Mouse (Mus musculus) forebrain, embryonic 10.5 days (tissue): ENCODE measurements around the gene Stra6. TPM values are rescaled to one million over a fixed set of nuclear protein-coding genes. Genes with fewer than 3 reads are reported as not detected.

Experiments used
- DNase-seq: peaks from one replicate; pipeline ENCODE4 v3.0.0-alpha.2; 2017; ENCODE audit warnings: low spot score; ENCODE audit errors: extremely low spot score
- H3K27ac ChIP-seq: fragments of 300-500 bp; sonication (generic); 2 replicates; pipeline ENCODE4 v1.5.1; 2016; ENCODE audit warnings: mild to moderate bottlenecking
- H3K27me3 ChIP-seq: fragments of 300-500 bp; sonication (generic); 2 replicates; pipeline ENCODE4 v1.6.1; 2016; ENCODE audit warnings: mild to moderate bottlenecking; ENCODE audit not compliant: poor library complexity, severe bottlenecking
- H3K36me3 ChIP-seq: fragments of 300-500 bp; sonication (generic); replicated peaks from 2 replicates; pipeline ENCODE4 v1.6.1; 2016; ENCODE audit warnings: mild to moderate bottlenecking, moderate library complexity
- H3K4me1 ChIP-seq: fragments of 300-500 bp; sonication (generic); 2 replicates; pipeline ENCODE4 v1.6.1; 2016
- H3K4me3 ChIP-seq: fragments of 300-500 bp; sonication (generic); 2 replicates; pipeline ENCODE4 v1.5.1; 2016; ENCODE audit warnings: mild to moderate bottlenecking, moderate library complexity
- H3K9me3 ChIP-seq: fragments of 300-500 bp; sonication (generic); 2 replicates; pipeline ENCODE4 v1.6.1; 2016; ENCODE audit warnings: mild to moderate bottlenecking, moderate library complexity
- WGBS: fragments of 180-500 bp; shearing (Covaris S2); methylation state at CpG from one replicate; pipeline ENCODE4 v1.1.7; 2016; 5-methylcytosine and 5-hydroxymethylcytosine counted together
- polyA plus RNA-seq: library from polyadenylated mRNA; unstranded; fragments of >200 nt; fragmentation: Nextera tagmentation; extraction: Ambion mirVana; gene quantifications from 2 replicates; pipeline ENCODE4 v1.2.1, GENCODE M21; 2016

The Stra6 gene
- polyA plus RNA-seq, 1 experiment from 2014 or later = 33.0 TPM

DNA sequence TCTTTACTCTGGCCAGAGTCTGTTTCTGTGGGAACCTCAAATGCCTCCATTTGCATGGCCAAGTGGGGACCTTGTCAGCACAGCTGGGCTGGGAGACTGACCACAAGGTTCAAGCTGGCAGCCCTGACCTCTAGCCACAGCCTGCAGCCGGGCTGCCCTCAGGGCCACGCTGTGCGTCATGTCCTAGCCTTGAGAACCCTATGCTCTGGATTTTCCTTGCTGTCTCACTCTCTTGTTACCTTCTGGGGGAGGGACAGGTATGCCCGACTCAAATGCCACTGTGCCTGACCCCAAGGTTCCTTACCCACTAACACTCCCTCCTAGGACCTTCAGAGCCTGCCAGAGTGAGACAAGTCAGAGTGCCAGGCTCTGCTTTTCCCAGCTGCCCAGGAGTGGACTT, 26.6 kb upstream of the Stra6 start:
- WGBS = 86% methylated on average over 4 of the region's 4 CpGs

DNA sequence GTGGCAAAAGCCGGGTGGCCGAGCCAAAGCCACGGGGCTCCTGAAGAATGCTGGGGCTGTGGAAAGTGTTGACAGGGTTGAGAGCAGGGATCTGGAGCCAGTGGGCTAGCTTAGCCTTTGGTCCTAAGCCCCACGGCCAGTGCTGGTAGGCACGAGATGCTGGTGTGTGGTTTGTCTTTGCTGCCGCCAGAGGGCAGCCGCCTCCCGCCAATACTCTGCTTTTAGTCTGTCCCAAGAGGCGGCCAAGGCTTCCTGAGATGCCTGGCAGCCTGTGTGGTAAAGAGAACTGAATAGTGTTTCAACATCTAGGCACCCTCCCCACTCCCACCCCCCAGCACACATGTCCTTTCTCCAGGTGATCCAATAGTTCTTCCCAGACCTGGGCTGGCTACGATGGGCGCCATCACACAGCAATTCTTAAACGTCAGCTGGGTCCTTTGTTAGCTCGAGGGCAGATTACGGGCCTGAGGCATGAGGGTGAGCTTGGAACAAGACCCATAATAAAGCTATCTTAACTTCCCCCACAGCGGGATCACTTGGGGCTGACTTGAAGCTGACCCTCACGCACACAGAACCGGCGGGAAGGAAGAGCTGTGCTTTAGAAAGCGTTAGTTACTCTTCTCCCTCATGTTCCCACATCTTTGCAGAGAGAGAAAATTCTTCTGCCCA, 25.0 kb upstream of the Stra6 start:
- no peak overlapping the region for H3K4me3 ChIP-seq
- peak overlapping the region; percentile 85 for H3K27ac ChIP-seq
- peaks cover 59% of the 10 kb centered on the region for H3K4me1 ChIP-seq
- DNase-seq = peak; percentile 82
- H3K9me3 ChIP-seq = no peaks in the 10 kb centered on the region
- peaks cover 56% of the 10 kb centered on the region for H3K27me3 ChIP-seq
- no peaks in the 10 kb centered on the region for H3K36me3 ChIP-seq
- WGBS = 26% methylated on average over 19 of the region's 19 CpGs

More for the DNA sequence above, 26.6 kb upstream of the Stra6 start:
- no peak for DNase-seq
- Histone ChIP-seq H3K36me3 (no peaks in the 10 kb centered on the region), H3K4me1 (peaks cover 42% of the 10 kb centered on the region), H3K27me3 (peaks cover 47% of the 10 kb centered on the region), H3K9me3 (no peaks in the 10 kb centered on the region), H3K27ac (peak overlapping the region; percentile 53; the same call in 1 of the 2 replicates), H3K4me3 (no peak overlapping the region)

DNA sequence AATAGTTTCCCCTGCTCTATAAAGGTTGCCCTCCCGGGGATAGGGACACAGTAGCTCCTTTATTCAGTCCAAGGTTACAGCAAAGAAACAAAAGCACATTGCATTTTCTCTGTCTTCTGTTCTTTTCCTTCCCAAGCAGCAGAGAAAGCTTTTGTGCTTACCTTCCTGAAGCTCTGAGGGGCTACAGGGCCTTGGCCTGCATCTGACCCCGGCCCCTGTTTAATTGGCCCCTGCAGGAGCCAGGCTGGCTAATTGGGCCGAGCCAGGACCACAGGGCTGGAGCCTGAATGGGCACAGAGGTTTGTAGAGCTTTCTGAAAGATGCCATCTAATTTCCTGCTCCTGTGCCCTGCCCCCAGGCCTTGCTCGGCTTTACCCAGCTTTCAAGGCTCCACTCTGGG, 22.6 kb upstream of the Stra6 start:
- H3K27me3 ChIP-seq = peaks cover 70% of the 10 kb centered on the region

DNA sequence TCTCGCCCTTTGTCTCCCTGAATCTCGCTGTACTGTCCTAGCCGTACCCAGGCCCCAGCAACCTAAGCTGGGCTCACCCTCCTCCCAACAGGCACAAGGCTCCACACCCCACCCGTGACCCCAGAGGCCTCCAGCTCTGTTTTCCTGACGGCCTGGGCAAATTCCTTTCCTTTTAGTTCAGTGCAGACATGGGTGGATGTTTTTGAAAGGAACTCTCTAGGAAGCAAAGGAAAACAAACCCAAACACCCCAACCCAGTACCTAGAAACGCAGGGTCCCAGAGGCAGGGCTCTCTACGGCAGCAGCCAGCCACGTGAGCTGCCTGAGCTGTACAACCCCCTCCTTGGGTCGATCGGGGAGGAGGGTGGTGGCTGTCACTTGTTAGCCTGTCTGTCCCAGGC, 21.2 kb upstream of the Stra6 start:
- Histone ChIP-seq H3K4me3 (no peak overlapping the region), H3K27me3 (peaks cover 70% of the 10 kb centered on the region), H3K36me3 (no peaks in the 10 kb centered on the region), H3K4me1 (peaks cover 96% of the 10 kb centered on the region), H3K27ac (peak overlapping the region; percentile 85), H3K9me3 (no peaks in the 10 kb centered on the region)
- WGBS = 14% methylated on average over 10 of the region's 10 CpGs
- peak; percentile 44 for DNase-seq

More for the DNA sequence above, 22.6 kb upstream of the Stra6 start:
- Histone ChIP-seq H3K4me3 (peak overlapping the region; percentile 5; the same call in 1 of the 2 replicates), H3K4me1 (peaks cover 82% of the 10 kb centered on the region), H3K27ac (peak overlapping the region; percentile 85), H3K36me3 (no peaks in the 10 kb centered on the region), H3K9me3 (no peaks in the 10 kb centered on the region)
- peak; percentile 79 for DNase-seq
- 9% methylated on average over 4 of the region's 4 CpGs for WGBS

DNA sequence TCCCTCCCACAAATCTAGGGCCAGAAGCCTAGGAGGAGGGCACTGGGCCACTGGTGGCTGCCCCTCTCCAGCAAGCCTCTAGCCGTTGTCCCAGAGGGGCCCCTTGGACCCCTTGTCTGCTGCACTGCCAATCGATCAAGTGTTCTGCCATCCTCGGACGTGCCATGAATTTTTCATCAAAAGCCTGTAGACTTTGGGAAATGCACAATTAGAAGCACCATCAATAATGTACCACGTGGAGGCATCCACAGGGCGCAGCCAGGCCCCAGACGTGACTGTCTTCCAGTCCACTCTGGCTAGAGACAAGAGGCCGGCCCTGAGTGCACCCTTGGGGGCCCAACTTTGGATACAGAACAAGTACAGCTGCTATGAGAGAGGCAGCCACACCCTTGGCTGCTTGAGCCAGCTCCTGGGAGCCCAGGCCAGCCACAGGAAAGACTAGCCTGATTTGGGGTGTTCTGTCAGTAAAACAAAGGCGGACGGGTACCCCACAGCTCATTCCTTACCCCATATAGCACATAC, 20.0 kb upstream of the Stra6 start:
- DNase-seq = no peak
- H3K27ac ChIP-seq = peak overlapping the region; percentile 85
- H3K36me3 ChIP-seq = no peaks in the 10 kb centered on the region
- H3K4me3 ChIP-seq = no peak overlapping the region
- H3K9me3 ChIP-seq = no peaks in the 10 kb centered on the region
- peaks cover 100% of the 10 kb centered on the region for H3K4me1 ChIP-seq
- peaks cover 68% of the 10 kb centered on the region for H3K27me3 ChIP-seq
- 88% methylated on average over 10 of the region's 10 CpGs for WGBS

DNA sequence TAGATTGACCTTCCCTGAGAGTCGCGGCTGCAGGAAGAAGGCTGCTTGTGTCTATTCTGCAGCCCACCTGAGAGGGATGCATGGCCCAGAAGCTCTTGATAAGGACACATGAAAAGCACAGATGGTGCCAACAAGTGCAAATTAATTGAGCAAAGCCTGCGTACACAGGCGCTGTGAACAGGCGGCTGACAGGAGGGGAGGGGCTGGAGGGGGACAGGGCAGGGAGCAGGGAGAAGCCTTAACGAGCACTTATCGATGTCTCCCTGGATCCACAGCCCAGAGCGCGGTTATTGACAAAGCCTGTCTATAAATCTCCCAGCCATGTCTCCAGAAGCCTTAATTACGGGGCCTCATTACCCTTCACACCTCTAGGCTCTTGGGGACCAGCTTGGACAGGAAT, 18.8 kb upstream of the Stra6 start:
- Histone ChIP-seq H3K36me3 (no peaks in the 10 kb centered on the region), H3K4me3 (no peak overlapping the region; the same call in 1 of the 2 replicates), H3K4me1 (peaks cover 100% of the 10 kb centered on the region), H3K9me3 (no peaks in the 10 kb centered on the region), H3K27me3 (peaks cover 65% of the 10 kb centered on the region), H3K27ac (peak overlapping the region; percentile 85)
- WGBS = 22% methylated on average over 10 of the region's 10 CpGs
- DNase-seq = peak; percentile 37

DNA sequence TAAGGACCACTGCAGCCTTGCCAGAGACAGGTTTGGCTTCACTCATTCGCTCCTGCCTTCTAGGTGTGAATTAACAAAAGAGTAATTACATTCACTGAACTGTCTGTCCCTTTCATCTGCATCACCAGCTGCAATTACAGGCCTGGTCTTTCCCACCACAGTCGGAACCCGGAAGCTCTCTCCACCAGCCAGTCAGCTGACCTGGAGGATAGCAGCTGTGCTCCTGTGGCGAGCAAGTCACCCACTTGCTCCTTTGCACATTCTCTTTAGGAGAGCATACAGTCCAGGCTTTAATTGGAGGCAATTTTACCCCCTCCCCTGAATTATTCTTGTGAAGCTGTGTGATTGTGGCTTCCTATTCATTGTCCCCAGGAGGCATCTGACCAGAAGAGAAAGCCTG, 17.9 kb upstream of the Stra6 start:
- 22% methylated on average over 4 of the region's 4 CpGs for WGBS
- H3K27ac ChIP-seq = peak overlapping the region; percentile 85
- no peak for DNase-seq
- H3K4me1 ChIP-seq = peaks cover 97% of the 10 kb centered on the region
- H3K27me3 ChIP-seq = peaks cover 70% of the 10 kb centered on the region
- no peak overlapping the region for H3K4me3 ChIP-seq
- no peaks in the 10 kb centered on the region for H3K9me3 ChIP-seq
- no peaks in the 10 kb centered on the region for H3K36me3 ChIP-seq

DNA sequence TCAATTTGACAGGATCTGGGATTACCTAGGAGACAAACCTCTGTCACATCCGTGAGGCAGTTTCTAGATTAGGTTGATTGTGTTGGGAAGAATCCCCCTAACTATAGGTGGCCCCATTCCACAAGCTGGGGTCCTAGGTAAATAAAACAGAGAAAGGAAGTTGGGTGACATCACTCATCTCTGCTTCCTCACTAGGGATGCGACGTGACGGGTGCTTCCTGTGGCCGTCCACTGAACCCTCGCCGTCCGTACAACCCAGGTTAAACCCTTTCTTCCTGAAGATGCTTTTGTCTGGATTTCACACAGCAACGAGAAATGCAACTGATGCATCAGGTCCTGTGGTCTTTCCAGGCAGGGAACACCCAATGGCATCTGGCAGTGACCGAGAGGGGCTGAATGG, 16.5 kb upstream of the Stra6 start:
- H3K36me3 ChIP-seq = no peaks in the 10 kb centered on the region
- no peak for DNase-seq
- peaks cover 84% of the 10 kb centered on the region for H3K27me3 ChIP-seq
- H3K4me1 ChIP-seq = peaks cover 95% of the 10 kb centered on the region
- no peak overlapping the region for H3K4me3 ChIP-seq
- 86% methylated on average over 10 of the region's 10 CpGs for WGBS
- peak overlapping the region; percentile 85 for H3K27ac ChIP-seq
- no peaks in the 10 kb centered on the region for H3K9me3 ChIP-seq

DNA sequence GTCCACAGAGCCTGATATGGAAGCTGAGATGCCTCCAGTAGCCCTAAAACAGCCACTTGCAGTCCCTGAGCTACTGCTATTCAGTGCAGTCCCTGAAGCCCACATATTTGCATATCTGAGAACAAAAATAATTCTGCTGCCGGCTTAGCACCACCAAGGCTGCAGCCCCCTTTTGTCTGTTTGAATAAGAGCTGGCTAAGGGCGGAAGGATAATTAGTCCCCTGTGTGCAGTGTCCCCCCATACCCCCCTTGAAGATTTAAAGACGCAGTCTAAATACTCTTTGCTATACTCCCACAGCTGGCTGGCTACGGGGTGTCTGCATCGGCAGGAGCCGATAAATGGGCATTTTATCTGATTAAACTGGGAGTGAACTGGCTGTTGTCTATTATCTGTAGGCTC, 15.0 kb upstream of the Stra6 start:
- Histone ChIP-seq H3K9me3 (no peaks in the 10 kb centered on the region), H3K36me3 (no peaks in the 10 kb centered on the region), H3K27ac (peak overlapping the region; percentile 85), H3K4me1 (peaks cover 95% of the 10 kb centered on the region), H3K4me3 (peak overlapping the region; percentile 27), H3K27me3 (peaks cover 90% of the 10 kb centered on the region)
- peak; percentile 48 for DNase-seq
- WGBS = 6% methylated on average over 6 of the region's 6 CpGs

DNA sequence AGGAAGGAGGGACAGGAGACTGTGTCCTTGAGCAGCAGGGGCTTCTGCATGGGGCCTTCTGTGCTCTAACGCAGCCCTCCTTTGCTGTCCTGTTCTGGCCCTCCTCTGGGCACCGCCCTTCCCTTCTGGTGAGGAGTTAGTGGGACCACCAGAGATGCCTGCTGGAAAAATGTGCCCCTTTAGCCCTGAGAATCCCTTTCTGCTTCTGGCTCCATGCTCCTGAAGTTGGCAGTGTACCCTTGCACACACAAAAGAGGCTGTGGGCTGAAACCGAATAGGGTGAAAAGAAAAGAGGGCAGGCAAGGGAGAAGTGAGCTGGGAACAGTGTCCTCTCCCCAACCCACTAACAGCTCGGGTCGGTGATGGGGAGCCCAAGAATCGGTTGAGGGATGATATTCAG, 14.4 kb upstream of the Stra6 start:
- WGBS = 38% methylated on average over 6 of the region's 6 CpGs
- H3K4me1 ChIP-seq = peaks cover 95% of the 10 kb centered on the region
- DNase-seq = peak; percentile 27
- no peaks in the 10 kb centered on the region for H3K36me3 ChIP-seq
- H3K27ac ChIP-seq = peak overlapping the region; percentile 85
- peak overlapping the region; percentile 27 for H3K4me3 ChIP-seq
- peaks cover 87% of the 10 kb centered on the region for H3K27me3 ChIP-seq
- no peaks in the 10 kb centered on the region for H3K9me3 ChIP-seq

DNA sequence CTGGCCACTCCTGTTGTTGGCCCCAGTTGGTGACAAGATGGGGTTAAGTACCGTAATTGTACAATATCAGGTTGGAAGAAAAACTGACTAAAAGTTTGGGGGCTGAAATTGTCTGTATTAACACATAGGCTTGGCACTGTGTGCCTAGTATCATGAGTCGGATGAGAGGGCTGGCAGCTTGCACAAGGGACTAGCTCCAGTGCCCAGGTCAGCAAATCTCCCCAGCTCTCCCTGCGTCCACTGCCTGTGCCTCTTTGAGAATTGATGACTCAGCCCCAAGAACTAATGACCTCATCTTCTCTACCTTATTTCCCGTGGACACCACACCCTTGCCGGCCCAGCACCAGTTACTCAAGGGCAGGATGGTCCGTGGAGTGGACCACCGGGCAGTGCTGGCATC, 13.7 kb upstream of the Stra6 start:
- Histone ChIP-seq H3K9me3 (no peaks in the 10 kb centered on the region), H3K4me3 (no peak overlapping the region), H3K27me3 (peaks cover 87% of the 10 kb centered on the region), H3K4me1 (peaks cover 92% of the 10 kb centered on the region), H3K27ac (peak overlapping the region; percentile 85), H3K36me3 (no peaks in the 10 kb centered on the region)
- no peak for DNase-seq
- WGBS = 82% methylated on average over 7 of the region's 7 CpGs

DNA sequence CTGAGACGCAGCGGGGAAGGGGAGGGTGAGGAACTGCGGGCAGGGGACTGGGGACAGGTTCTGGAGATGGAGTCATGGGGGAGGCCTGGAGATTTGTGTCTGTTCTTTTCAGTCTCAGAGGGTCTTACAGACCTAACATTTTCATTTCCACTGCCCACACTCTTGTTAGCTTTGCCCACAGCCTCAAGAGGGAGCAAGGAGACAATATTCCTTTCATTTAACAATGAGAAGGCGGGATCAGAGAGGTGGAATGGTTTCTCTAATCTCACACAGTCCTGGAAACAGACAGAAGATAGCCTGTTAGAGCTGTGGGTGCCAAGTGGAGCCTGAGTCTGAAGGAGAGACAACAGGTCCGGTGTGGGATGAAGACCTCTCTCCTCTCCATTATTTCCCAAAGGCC, 11.7 kb upstream of the Stra6 start:
- DNase-seq = no peak
- peak overlapping the region; percentile 62 for H3K27ac ChIP-seq
- H3K4me1 ChIP-seq = peaks cover 90% of the 10 kb centered on the region
- H3K9me3 ChIP-seq = no peaks in the 10 kb centered on the region
- H3K27me3 ChIP-seq = peaks cover 77% of the 10 kb centered on the region
- H3K36me3 ChIP-seq = no peaks in the 10 kb centered on the region
- WGBS = 24% methylated on average over 5 of the region's 5 CpGs
- no peak overlapping the region for H3K4me3 ChIP-seq

DNA sequence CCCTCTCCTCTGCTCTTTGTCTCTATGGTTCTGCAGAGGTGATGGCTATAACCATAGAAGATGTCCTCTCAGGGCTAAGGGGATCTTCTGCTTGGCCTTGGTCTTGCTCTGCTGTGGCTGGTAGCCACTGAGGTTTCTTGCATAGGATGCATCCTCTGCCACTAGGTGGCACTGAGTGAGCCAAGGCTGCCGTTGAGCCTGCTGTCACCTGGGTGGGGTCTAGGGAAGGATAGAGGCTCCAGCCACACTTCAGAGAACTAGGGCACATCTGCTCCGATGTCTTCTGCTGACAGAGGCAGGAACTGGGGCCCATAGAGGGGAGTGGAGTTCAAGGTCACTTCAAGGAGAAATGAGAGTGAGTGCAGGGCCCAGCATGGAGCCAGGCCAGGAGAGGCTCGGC, 10.5 kb upstream of the Stra6 start:
- Histone ChIP-seq H3K36me3 (no peaks in the 10 kb centered on the region), H3K4me3 (no peak overlapping the region), H3K27me3 (peaks cover 76% of the 10 kb centered on the region), H3K4me1 (peaks cover 78% of the 10 kb centered on the region), H3K27ac (peak overlapping the region; percentile 78), H3K9me3 (no peaks in the 10 kb centered on the region)
- WGBS = 17% methylated on average over 3 of the region's 3 CpGs
- peak; percentile 63 for DNase-seq
